Mouse (Mus musculus) forebrain, embryonic 14.5 days (tissue): Measurements from ENCODE around the gene Mapk8ip3. TPM values are rescaled to one million over a fixed set of nuclear protein-coding genes. Genes with fewer than 3 reads are reported as not detected.
A peak's percentile ranks its signal among the peaks of the same experiment; 100 is the strongest.

ENCODE experiments used
- ATAC-seq: fragments of 200-750 bp; cut with Nextera tagmentation; 2 replicates; pipeline ENCODE4 v1.8.0; 2017; ENCODE audit warnings: mild to moderate bottlenecking, moderate library complexity
- DNase-seq: peaks from one replicate; pipeline ENCODE4 v3.0.0-alpha.2; 2015; ENCODE audit warnings: low spot score
- H3K27ac ChIP-seq: fragments of 300-500 bp; sonication (generic); 2 replicates; pipeline ENCODE4 v1.5.1; 2014; ENCODE audit warnings: low read depth, mild to moderate bottlenecking, control low read depth, low read length, moderate library complexity
- H3K27me3 ChIP-seq: fragments of 300-500 bp; sonication (generic); replicated peaks from 2 replicates; pipeline ENCODE4 v1.6.1; 2014; ENCODE audit warnings: low read length, control low read depth, mixed read lengths; ENCODE audit not compliant: control insufficient read depth, insufficient read depth
- H3K36me3 ChIP-seq: fragments of 300-500 bp; sonication (generic); 2 replicates; pipeline ENCODE4 v1.6.1; 2014; ENCODE audit warnings: low read length, control low read depth; ENCODE audit not compliant: control insufficient read depth, insufficient read depth
- H3K4me1 ChIP-seq: fragments of 300-500 bp; sonication (generic); 2 replicates; pipeline ENCODE4 v1.6.1; 2014; ENCODE audit warnings: antibody characterized with exemption, low read length, control low read depth; ENCODE audit not compliant: control insufficient read depth, insufficient read depth
- H3K4me2 ChIP-seq: fragments of 300-500 bp; sonication (generic); 2 replicates; pipeline ENCODE4 v1.6.1; 2014; ENCODE audit warnings: mild to moderate bottlenecking, control low read depth, low read length
- H3K4me3 ChIP-seq: fragments of 300-500 bp; sonication (generic); 2 replicates; pipeline ENCODE4 v1.5.1; 2014; ENCODE audit warnings: low read depth, low read length, control low read depth
- H3K9ac ChIP-seq: fragments of 300-500 bp; sonication (generic); 2 replicates; pipeline ENCODE4 v1.6.1; 2014; ENCODE audit warnings: mild to moderate bottlenecking, low read length, control low read depth, moderate library complexity
- H3K9me3 ChIP-seq: fragments of 300-500 bp; sonication (generic); replicated peaks from 2 replicates; pipeline ENCODE4 v1.6.1; 2016; ENCODE audit warnings: low read length, control low read depth, mixed read lengths; ENCODE audit not compliant: control insufficient read depth
- WGBS: fragments of 180-500 bp; shearing (Covaris S2); extraction: QIAGEN DNeasy Blood & Tissue Kit; methylation state at CpG from one replicate; pipeline ENCODE4 v1.1.7; 2014; 5-methylcytosine and 5-hydroxymethylcytosine counted together
- polyA plus RNA-seq: library from polyadenylated mRNA; unstranded; fragments of >200 nt; fragmentation: Nextera tagmentation; extraction: Ambion mirVana; gene quantifications from 2 replicates; pipeline ENCODE4 v1.2.1, GENCODE M21; 2014

Mapk8ip3 gene
- polyA plus RNA-seq, 1 experiment from 2014 or later: 49.9 TPM

GRCm38 (mm10) chr17:24861785-24862184, 75.0 kb downstream of the Mapk8ip3 start:
- Histone ChIP-seq H3K27me3 (no peaks in the 10 kb centered on the region), H3K4me3 (no peak overlapping the region), H3K9ac (no peak overlapping the region), H3K4me2 (no peak overlapping the region), H3K27ac (no peak overlapping the region), H3K36me3 (peaks cover 34% of the 10 kb centered on the region), H3K9me3 (no peaks in the 10 kb centered on the region), H3K4me1 (no peaks in the 10 kb centered on the region)
- ATAC-seq (no peak), DNase-seq (no peak)
- WGBS: 96% methylated on average over 3 of the region's 3 CpGs

GRCm38 (mm10) chr17:24860076-24860475, 76.7 kb downstream of the Mapk8ip3 start:
- no peak overlapping the region for H3K4me2 ChIP-seq
- H3K4me3 ChIP-seq: no peak overlapping the region
- no peaks in the 10 kb centered on the region for H3K9me3 ChIP-seq
- no peaks in the 10 kb centered on the region for H3K4me1 ChIP-seq
- no peak overlapping the region for H3K27ac ChIP-seq
- ATAC-seq: no peak
- H3K36me3 ChIP-seq: peaks cover 44% of the 10 kb centered on the region
- no peak overlapping the region for H3K9ac ChIP-seq
- no peaks in the 10 kb centered on the region for H3K27me3 ChIP-seq
- no peak for DNase-seq
- WGBS: 94% methylated on average over 8 of the region's 8 CpGs

- peaks cover 45% of the 10 kb centered on the region for H3K36me3 ChIP-seq
- no peak overlapping the region for H3K4me3 ChIP-seq
- no peak overlapping the region for H3K9ac ChIP-seq
- H3K27me3 ChIP-seq: no peaks in the 10 kb centered on the region
- 89% methylated on average over 6 of the region's 6 CpGs for WGBS
- no peaks in the 10 kb centered on the region for H3K4me1 ChIP-seq
- ATAC-seq (no peak), DNase-seq (peak; percentile 42)
- H3K27ac ChIP-seq: no peak overlapping the region
- no peaks in the 10 kb centered on the region for H3K9me3 ChIP-seq
- H3K4me2 ChIP-seq: no peak overlapping the region
Observed at GRCm38 (mm10) chr17:24858967-24859366, 77.8 kb downstream of the Mapk8ip3 start.

GRCm38 (mm10) chr17:24857831-24858470, 78.8 kb downstream of the Mapk8ip3 start:
- Histone ChIP-seq H3K27me3 (no peaks in the 10 kb centered on the region), H3K4me1 (no peaks in the 10 kb centered on the region), H3K9me3 (no peaks in the 10 kb centered on the region), H3K27ac (no peak overlapping the region), H3K4me2 (no peak overlapping the region), H3K4me3 (no peak overlapping the region), H3K9ac (no peak overlapping the region), H3K36me3 (peaks cover 51% of the 10 kb centered on the region)
- DNase-seq (no peak), ATAC-seq (no peak)
- 83% methylated on average over 8 of the region's 8 CpGs for WGBS

GRCm38 (mm10) chr17:24856589-24856988, 80.2 kb downstream of the Mapk8ip3 start:
- Histone ChIP-seq H3K4me2 (no peak overlapping the region), H3K9ac (no peak overlapping the region), H3K27me3 (no peaks in the 10 kb centered on the region), H3K4me3 (no peak overlapping the region), H3K9me3 (no peaks in the 10 kb centered on the region), H3K4me1 (no peaks in the 10 kb centered on the region), H3K27ac (no peak overlapping the region), H3K36me3 (peaks cover 44% of the 10 kb centered on the region)
- WGBS: 95% methylated on average over 13 of the region's 13 CpGs
- DNase-seq (no peak), ATAC-seq (no peak)

GRCm38 (mm10) chr17:24855838-24856464, 80.8 kb downstream of the Mapk8ip3 start:
- Histone ChIP-seq H3K36me3 (peaks cover 38% of the 10 kb centered on the region), H3K27me3 (no peaks in the 10 kb centered on the region), H3K9ac (no peak overlapping the region), H3K4me1 (peaks cover 3% of the 10 kb centered on the region; the same call in 1 of the 2 replicates), H3K9me3 (no peaks in the 10 kb centered on the region), H3K4me2 (no peak overlapping the region), H3K27ac (no peak overlapping the region), H3K4me3 (no peak overlapping the region)
- ATAC-seq (no peak), DNase-seq (no peak)
- 78% methylated on average over 3 of the region's 3 CpGs for WGBS

- no peaks in the 10 kb centered on the region for H3K9me3 ChIP-seq
- no peak for DNase-seq
- peak overlapping the region; percentile 71; the same call in 1 of the 2 replicates for H3K4me3 ChIP-seq
- no peaks in the 10 kb centered on the region for H3K27me3 ChIP-seq
- peak overlapping the region; percentile 94 for H3K4me2 ChIP-seq
- WGBS: 80% methylated on average over 10 of the region's 10 CpGs
- H3K4me1 ChIP-seq: peaks cover 18% of the 10 kb centered on the region
- peaks cover 19% of the 10 kb centered on the region; the same call in 1 of the 2 replicates for H3K36me3 ChIP-seq
- no peak overlapping the region; the same call in 1 of the 2 replicates for H3K9ac ChIP-seq
- H3K27ac ChIP-seq: no peak overlapping the region
- no peak for ATAC-seq
Observed at GRCm38 (mm10) chr17:24851381-24852125, 85.2 kb downstream of the Mapk8ip3 start.

GRCm38 (mm10) chr17:24850773-24851127, 86.0 kb downstream of the Mapk8ip3 start:
- WGBS: 1% methylated on average over 18 of the region's 20 CpGs
- Histone ChIP-seq H3K4me3 (peak overlapping the region; percentile 71), H3K9ac (peak overlapping the region; percentile 79), H3K4me1 (peaks cover 18% of the 10 kb centered on the region), H3K9me3 (no peaks in the 10 kb centered on the region), H3K27ac (no peak overlapping the region), H3K27me3 (no peaks in the 10 kb centered on the region), H3K4me2 (peak overlapping the region; percentile 94), H3K36me3 (peaks cover 12% of the 10 kb centered on the region; the same call in 1 of the 2 replicates)
- ATAC-seq (no peak), DNase-seq (no peak)
